Mouse (Mus musculus) retina, postnatal 7 days (tissue): ENCODE measurements around the gene B4galt1.

Experiments used
- DNase-seq: peaks from one replicate; pipeline ENCODE4 v3.0.0-alpha.2; 2012; ENCODE audit warnings: low read depth, low spot score

B4galt1 gene

DNA sequence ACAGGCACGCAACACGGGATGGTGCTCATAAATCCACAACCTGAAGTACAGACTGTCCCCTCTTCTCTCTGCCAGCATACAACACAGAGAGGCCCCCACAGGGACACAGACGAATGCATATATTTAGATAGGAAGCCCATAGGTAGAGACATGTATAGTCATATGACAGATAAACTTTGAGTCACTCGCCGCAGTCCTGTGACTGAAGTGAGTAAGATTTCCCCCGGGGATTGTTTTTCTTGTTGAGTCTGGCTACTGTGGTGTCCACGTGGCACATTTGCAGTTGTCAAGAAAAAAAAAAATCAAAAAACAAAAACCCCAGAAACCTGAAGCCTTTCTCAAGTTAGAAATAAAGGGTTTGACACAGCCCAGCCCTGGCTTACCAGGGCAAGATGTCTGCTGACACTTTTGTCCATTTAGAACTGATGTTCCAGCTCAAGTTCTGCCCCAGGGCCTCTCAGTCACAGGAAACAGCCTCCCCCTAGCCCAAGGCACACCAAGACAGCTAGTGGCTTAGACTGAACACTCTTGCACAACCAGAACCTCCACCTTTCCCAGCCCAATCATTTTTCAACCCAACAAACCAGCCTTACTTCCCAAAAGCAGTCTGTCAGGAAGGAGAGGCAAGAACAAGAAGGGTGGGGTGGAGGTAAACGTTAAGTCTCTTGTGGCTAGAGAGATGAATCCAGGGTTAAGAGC, 71.9 kb downstream of the B4galt1 start:
- no peak for DNase-seq

DNA sequence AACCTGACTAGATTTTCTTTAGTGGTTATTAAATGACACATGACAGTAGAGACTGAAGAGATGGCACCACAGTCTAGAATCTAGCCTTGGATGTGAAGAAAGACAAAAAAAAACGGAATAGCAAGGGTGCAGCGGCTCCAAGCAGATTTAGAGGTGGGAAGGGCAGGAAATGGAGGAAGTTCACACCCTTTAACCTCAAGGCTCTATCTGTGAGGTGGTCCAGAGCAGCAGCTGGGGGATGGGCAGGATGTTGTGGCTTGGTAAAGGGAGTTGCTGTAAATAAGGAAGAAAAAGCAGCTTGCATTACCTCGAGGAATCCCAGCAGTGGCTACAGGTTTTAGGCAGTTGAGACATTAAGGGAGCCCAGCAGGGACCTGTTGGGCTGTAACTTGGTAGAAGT, 72.7 kb downstream of the B4galt1 start:
- no peak for DNase-seq

DNA sequence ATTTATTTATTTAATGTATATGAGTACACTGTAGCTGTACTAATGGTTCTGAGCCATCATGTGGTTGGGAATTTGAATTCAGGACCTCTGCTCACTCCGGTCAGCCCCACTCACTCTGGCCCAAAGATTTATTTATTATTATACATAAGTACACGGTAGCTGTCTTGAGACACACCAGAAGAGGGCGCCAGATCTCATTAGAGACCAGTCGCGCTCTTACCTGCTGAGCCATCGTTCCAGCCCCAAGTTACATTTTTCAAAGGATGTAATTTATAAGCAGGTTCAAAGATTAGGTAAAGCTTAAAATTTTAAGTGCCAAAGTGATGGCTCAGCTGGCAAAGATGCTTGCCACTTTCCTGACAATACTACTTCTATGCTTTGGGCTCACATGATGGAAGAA, 75.1 kb downstream of the B4galt1 start:
- DNase-seq: no peak

DNA sequence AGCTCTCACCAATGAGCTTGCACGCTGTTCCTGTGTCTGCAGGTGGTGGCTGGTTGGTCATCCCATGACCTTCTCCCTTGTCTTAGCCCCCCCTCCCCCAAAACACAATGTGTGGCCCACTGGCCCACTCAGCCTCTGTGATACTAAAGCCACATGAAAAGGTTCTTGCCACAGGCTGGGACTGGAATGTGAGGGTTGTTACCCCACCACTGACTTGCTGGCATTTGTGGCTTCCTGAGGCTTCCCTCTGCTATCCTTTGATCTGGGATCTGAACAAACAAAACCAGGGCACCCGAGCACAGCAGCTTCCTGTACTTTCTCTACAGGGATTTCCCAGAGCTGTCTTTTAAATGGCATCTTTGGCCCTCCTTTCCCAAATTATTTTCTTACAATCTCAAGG, 76.7 kb downstream of the B4galt1 start:
- no peak for DNase-seq

DNA sequence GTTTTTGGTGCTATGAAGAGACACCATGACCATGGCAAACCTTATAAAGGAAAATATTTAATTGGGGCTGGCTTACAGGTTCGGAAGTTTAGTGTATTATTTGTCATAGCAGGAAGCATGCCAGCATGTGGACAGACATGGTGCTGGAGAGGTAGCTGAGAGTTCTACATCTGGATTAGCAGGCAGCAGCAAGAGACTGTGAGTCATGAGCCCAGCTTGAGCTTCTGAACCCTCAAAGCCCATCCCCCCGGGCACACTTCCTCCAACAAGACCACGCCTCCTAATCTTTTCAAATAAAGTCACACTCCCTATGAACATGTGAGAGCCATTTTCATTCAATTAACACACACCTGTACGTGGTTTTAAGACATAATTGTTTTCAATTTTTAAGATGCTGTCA, 77.4 kb downstream of the B4galt1 start:
- DNase-seq: no peak

DNA sequence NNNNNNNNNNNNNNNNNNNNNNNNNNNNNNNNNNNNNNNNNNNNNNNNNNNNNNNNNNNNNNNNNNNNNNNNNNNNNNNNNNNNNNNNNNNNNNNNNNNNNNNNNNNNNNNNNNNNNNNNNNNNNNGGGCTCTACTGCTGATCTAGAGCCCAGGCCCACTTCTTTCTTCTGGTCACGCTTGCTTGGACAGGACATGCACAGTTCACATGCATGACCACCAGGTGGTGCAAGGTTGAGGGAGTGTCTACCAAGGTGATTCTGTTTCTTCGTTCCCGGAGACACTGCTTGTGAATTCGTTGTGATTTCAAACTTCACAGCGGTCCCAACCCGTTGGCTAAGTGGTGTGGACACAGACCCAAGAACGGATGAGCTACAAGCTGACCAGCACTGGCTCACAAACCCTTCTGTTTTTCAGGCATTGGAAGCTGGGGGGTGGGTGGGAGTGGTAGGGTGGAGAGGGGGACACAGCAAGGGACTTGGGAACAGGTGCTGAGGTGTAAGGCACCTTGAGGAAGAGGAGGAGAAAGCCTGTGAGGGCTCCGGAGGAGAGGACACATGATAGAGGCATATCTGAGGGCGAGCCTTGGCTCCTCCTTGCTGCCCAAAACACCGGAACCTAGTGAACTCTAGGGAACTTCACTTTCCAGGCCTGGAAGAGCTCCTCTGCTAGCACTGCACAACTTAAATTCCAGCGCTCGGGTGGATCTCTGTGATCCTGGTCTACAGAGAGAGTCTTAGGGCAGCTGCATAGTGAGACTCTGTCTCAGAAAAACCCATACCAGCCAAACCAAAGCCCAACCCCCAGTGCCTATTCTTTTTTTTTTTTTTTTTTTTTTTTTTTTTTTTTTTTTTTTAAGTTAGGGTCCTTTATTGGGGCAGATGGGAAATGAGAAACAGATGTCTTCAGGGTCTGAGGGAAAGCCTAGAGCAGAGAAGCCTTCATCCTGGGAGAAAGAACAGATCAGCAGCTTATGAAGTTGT, 79.2 kb downstream of the B4galt1 start:
- peak; percentile 62 for DNase-seq

DNA sequence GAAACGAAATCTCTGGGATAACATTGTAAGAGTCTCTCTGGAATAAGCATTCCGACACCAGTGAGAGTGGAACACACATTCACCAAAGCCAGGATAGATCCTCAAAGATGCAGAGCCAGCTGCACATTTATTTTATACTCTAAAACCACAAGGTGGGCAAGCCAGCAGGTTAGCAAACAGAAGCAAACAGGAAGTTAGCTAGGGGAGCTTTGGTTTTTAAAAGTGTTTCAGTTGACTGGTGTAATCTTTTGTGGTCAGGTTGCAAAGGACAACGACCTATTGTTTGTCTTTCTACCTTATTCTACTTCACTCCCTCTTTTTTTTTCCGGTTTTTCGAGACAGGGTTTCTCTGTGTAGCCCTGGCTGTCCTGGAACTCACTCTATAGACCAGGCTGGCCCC, 93.9 kb downstream of the B4galt1 start:
- DNase-seq: no peak

DNA sequence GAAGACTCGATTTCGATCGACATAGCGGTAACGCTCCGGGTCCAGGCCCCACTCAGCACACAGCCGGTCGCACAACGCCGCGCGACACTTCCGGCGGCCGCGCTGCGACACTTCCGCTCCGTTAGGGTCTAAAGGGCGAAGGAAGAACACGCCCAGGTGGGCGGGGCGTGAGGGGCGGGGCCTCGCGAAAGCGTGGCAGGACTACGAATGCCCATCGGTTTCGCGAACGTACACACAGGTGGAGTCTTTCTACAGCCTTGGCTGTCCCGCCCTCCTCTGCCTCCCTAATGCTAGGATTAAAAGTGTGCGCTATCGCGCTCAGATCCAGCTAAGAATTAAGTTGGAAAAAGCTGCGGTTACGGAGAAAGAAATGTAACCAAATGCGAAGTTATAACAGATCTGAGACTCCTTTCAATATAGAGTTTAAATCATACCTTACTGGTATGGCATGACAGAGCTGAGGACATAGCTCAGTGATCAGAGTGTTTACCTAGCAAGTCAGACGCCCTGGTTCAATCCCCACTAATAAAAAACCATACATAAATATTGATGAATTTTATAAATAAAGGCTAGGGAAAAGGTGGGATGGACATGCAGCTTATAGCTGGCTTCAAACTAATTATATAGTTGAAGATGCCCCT, 95.9 kb downstream of the B4galt1 start, which contains the start of gene Smu1:
Gene Smu1, minus strand, starts transcription at position 144 of the 641 bp plus-strand sequence.
- peak; percentile 97 for DNase-seq

DNA sequence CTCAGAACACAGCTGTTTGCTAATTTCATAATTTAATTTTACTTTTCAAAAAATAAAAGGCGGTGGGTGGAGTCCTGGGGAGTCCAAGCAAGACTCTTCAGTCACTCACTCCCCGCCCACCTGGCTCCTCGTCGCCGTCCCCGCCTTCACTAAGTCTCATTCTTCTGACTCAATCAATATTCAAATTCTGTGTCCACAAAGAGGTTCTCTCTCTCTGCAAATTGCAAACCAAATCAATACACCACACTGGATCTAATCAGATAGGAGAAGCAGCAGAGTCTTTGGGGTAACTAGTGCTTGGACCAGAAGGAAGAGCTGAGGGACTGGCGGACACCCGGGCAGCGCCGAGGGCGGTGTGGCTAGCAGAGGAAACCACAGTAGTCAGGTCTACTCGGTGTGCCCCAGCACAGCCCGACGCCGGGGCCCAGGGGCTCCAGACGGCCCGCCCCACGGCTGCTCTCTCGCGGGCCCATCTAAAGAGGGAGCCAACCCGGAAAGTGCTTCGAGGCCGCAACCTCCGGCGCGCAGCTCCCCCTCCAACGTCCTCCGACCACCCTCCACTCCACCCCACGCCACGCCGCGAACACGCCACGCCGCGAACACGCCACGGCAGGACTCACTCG, 96.5 kb downstream of the B4galt1 start:
- no peak for DNase-seq
